Mouse (Mus musculus): ENCODE results near the gene Fgd3. TPM values are rescaled to one million over a fixed set of nuclear protein-coding genes. Genes with fewer than 3 reads are reported as not detected.

Fgd3 gene
- polyA plus RNA-seq, 1 experiment from 2014 or later, result 0.60 TPM

DNA sequence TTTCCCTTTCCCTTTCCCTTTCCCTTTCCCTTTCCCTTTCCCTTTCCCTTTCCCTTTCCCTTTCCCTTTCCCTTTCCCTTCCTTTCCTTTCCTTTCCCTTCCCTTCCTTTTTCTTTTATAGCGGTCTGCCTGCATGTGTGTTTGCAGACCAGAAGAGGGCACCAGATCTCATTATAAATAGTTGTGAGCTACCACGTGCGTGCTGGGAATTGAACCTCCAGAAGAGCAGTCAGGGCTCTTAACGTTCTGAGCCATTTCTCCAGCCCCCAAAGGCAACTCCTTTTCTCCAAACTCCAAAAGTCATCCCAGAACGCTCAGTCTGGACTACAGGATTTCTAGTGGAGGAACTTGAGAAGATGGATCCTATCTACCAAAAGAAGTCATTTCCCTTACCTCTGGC, 99.2 kb downstream of the Fgd3 start:
- Histone ChIP-seq H3K9me3 (ENCODE audit: control insufficient read depth) (0 out of 2 replicates have a peak, but pooled peaks cover 3% of the 10 kb centered on the region), H3K9ac (ENCODE audit: low read depth, low read length) (no peak overlapping the region), H3K4me1 (replicated peaks; ENCODE audit: control insufficient read depth, insufficient read depth, low read length) (peaks cover 6% of the 10 kb centered on the region; the same call in 1 of the 2 replicates), H3K4me3 (ENCODE audit: low read depth, low read length) (no peak overlapping the region), H3K27me3 (replicated peaks; ENCODE audit: control insufficient read depth, insufficient read depth, low read length) (no peaks in the 10 kb centered on the region; the same call in 1 of the 2 replicates), H3K36me3 (ENCODE audit: control insufficient read depth, insufficient read depth) (no peaks in the 10 kb centered on the region), H3K27ac (ENCODE audit: low read depth, low read length) (no peak overlapping the region), H3K4me2 (replicated peaks; ENCODE audit: low read depth) (no peak overlapping the region)
- no peak for ATAC-seq
- peak; percentile 43 for TF ChIP-seq CTCF (IDR thresholded peaks at IDR 0.05; ENCODE audit: low read depth)
- WGBS, result 31% methylated on average over 5 of the region's 5 CpGs

DNA sequence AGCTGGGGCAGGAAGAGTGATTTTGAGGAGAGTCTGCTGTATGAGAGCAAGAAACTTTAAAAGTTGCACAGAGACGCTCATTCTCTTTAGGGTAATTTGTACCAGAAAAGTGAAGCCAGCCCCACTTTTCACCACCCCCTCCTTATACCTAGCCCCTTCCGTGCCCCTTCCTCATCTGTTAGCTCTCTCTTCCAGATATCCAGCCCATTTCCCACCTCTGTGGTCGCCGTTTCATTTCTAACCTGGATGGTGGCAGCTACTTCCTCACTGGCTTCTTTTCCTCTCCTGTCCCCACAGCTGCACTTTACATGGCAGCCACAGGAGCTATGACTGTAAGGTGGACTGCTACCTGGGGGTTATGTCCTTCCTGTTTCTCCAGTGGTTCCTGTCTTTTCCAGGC, 100.7 kb downstream of the Fgd3 start:
- 83% methylated on average over 4 of the region's 4 CpGs for whole genome bisulfite sequencing
- no peak for ATAC-seq
- TF ChIP-seq CTCF (IDR thresholded peaks at IDR 0.05; ENCODE audit: low read depth), result no peak
- Histone ChIP-seq H3K4me3 (ENCODE audit: low read depth, low read length) (no peak overlapping the region), H3K27me3 (replicated peaks; ENCODE audit: control insufficient read depth, insufficient read depth, low read length) (no peaks in the 10 kb centered on the region; the same call in 1 of the 2 replicates), H3K9ac (ENCODE audit: low read depth, low read length) (no peak overlapping the region), H3K36me3 (ENCODE audit: control insufficient read depth, insufficient read depth) (no peaks in the 10 kb centered on the region), H3K27ac (ENCODE audit: low read depth, low read length) (no peak overlapping the region), H3K9me3 (ENCODE audit: control insufficient read depth) (0 out of 2 replicates have a peak, but pooled peaks cover 3% of the 10 kb centered on the region), H3K4me2 (replicated peaks; ENCODE audit: low read depth) (no peak overlapping the region), H3K4me1 (replicated peaks; ENCODE audit: control insufficient read depth, insufficient read depth, low read length) (peaks cover 6% of the 10 kb centered on the region; the same call in 1 of the 2 replicates)

- 63% methylated on average over 3 of the region's 3 CpGs for WGBS
- no peaks in the 10 kb centered on the region; the same call in 1 of the 2 replicates for H3K27me3 ChIP-seq (replicated peaks; ENCODE audit: control insufficient read depth, insufficient read depth, low read length)
- no peak overlapping the region for H3K4me2 ChIP-seq (replicated peaks; ENCODE audit: low read depth)
- ATAC-seq, result no peak
- no peak overlapping the region for H3K4me3 ChIP-seq (ENCODE audit: low read depth, low read length)
- peaks cover 12% of the 10 kb centered on the region for H3K4me1 ChIP-seq (replicated peaks; ENCODE audit: control insufficient read depth, insufficient read depth, low read length)
- H3K9ac ChIP-seq (ENCODE audit: low read depth, low read length), result no peak overlapping the region
- TF ChIP-seq CTCF (IDR thresholded peaks at IDR 0.05; ENCODE audit: low read depth), result no peak
- 0 out of 2 replicates have a peak, but pooled peaks cover 3% of the 10 kb centered on the region for H3K9me3 ChIP-seq (ENCODE audit: control insufficient read depth)
- no peaks in the 10 kb centered on the region for H3K36me3 ChIP-seq (ENCODE audit: control insufficient read depth, insufficient read depth)
- no peak overlapping the region for H3K27ac ChIP-seq (ENCODE audit: low read depth, low read length)
Measured at GRCm38 (mm10) chr13:49218651-49219050, 101.5 kb downstream of the Fgd3 start.

- Histone ChIP-seq H3K27ac (ENCODE audit: low read depth, low read length) (no peak overlapping the region), H3K27me3 (replicated peaks; ENCODE audit: control insufficient read depth, insufficient read depth, low read length) (no peaks in the 10 kb centered on the region), H3K36me3 (ENCODE audit: control insufficient read depth, insufficient read depth) (no peaks in the 10 kb centered on the region), H3K9me3 (ENCODE audit: control insufficient read depth) (0 out of 2 replicates have a peak, but pooled peaks cover 3% of the 10 kb centered on the region), H3K9ac (ENCODE audit: low read depth, low read length) (no peak overlapping the region), H3K4me2 (replicated peaks; ENCODE audit: low read depth) (no peak overlapping the region), H3K4me1 (replicated peaks; ENCODE audit: control insufficient read depth, insufficient read depth, low read length) (peaks cover 13% of the 10 kb centered on the region), H3K4me3 (ENCODE audit: low read depth, low read length) (no peak overlapping the region)
- TF ChIP-seq CTCF (IDR thresholded peaks at IDR 0.05; ENCODE audit: low read depth), result no peak
- no peak for ATAC-seq
- WGBS, result 78% methylated on average over 9 of the region's 9 CpGs
Measured at GRCm38 (mm10) chr13:49216808-49217561, 103.1 kb downstream of the Fgd3 start.

DNA sequence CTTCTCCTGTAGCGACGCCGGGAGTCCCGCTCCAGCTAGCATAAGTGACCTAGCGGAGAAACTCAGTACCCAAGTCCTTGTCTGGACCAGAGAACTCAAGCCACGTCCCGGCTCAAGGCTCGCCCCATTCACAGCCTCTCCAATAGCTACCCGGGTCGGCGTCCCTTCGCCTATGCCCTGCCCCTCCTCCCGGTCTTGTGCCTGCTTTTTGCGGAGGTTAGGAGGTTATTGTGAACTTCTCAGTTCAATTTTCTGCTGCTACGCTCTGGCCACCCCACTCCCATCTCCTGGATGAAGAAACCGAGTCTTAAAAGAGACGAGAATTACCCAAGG, 103.9 kb downstream of the Fgd3 start:
- H3K36me3 ChIP-seq (ENCODE audit: control insufficient read depth, insufficient read depth), result no peaks in the 10 kb centered on the region
- 5% methylated on average over 17 of the region's 17 CpGs for WGBS
- ATAC-seq, result peak; percentile 55

GRCm38 (mm10) chr13:49215504-49216219, 104.4 kb downstream of the Fgd3 start, which contains the start of gene Card19:
Gene Card19, minus strand, starts transcription at chr13:49216037.
- Histone ChIP-seq H3K4me2 (replicated peaks; ENCODE audit: low read depth) (peak within 1 kb of the TSS; percentile 94), H3K4me3 (ENCODE audit: low read depth, low read length) (peak within 1 kb of the TSS; percentile 91), H3K9ac (ENCODE audit: low read depth, low read length) (peak within 1 kb of the TSS; percentile 86), H3K36me3 (ENCODE audit: control insufficient read depth, insufficient read depth) (no peaks in the 10 kb centered on the region), H3K27me3 (replicated peaks; ENCODE audit: control insufficient read depth, insufficient read depth, low read length) (no peaks in the 10 kb centered on the region), H3K27ac (ENCODE audit: low read depth, low read length) (peak within 1 kb of the TSS; percentile 73), H3K9me3 (ENCODE audit: control insufficient read depth) (no peaks in the 10 kb centered on the region), H3K4me1 (replicated peaks; ENCODE audit: control insufficient read depth, insufficient read depth, low read length) (peaks cover 13% of the 10 kb centered on the region)
- peak; percentile 90 for ATAC-seq
- WGBS, result under 1% methylated on average over 64 of the region's 78 CpGs
- TF ChIP-seq CTCF (IDR thresholded peaks at IDR 0.05; ENCODE audit: low read depth), result no peak

More for the DNA sequence above, 103.9 kb downstream of the Fgd3 start:
- TF ChIP-seq CTCF (IDR thresholded peaks at IDR 0.05; ENCODE audit: low read depth), result no peak
- peaks cover 13% of the 10 kb centered on the region for H3K4me1 ChIP-seq (replicated peaks; ENCODE audit: control insufficient read depth, insufficient read depth, low read length)
- peak overlapping the region; percentile 86 for H3K9ac ChIP-seq (ENCODE audit: low read depth, low read length)
- 0 out of 2 replicates have a peak, but pooled peaks cover 3% of the 10 kb centered on the region for H3K9me3 ChIP-seq (ENCODE audit: control insufficient read depth)
- H3K4me3 ChIP-seq (ENCODE audit: low read depth, low read length), result peak overlapping the region; percentile 91
- H3K4me2 ChIP-seq (replicated peaks; ENCODE audit: low read depth), result peak overlapping the region; percentile 94
- H3K27me3 ChIP-seq (replicated peaks; ENCODE audit: control insufficient read depth, insufficient read depth, low read length), result no peaks in the 10 kb centered on the region
- peak overlapping the region; percentile 73 for H3K27ac ChIP-seq (ENCODE audit: low read depth, low read length)

Measured in intestine, postnatal 0 days (tissue).